Mouse (Mus musculus) thymus, postnatal 0 days (tissue): Measurements from ENCODE around the gene Gpr35. TPM values are rescaled to one million over a fixed set of nuclear protein-coding genes. Genes with fewer than 3 reads are reported as not detected.

ENCODE experiments used
- DNase-seq: peaks from one replicate; pipeline ENCODE4 v3.0.0-alpha.2; 2015; ENCODE audit warnings: low spot score
- polyA plus RNA-seq: library from polyadenylated mRNA; unstranded; fragments of >200 nt; fragmentation: Nextera tagmentation; extraction: Ambion mirVana; gene quantifications from 2 replicates; pipeline ENCODE4 v1.2.1, GENCODE M21; 2015

Gpr35 gene
- polyA plus RNA-seq, 1 experiment from 2014 or later, result 0.75 TPM

GRCm38 (mm10) chr1:92981056-92981845 is 30.6 kb downstream of the Gpr35 start:
- no peak for DNase-seq

DNA sequence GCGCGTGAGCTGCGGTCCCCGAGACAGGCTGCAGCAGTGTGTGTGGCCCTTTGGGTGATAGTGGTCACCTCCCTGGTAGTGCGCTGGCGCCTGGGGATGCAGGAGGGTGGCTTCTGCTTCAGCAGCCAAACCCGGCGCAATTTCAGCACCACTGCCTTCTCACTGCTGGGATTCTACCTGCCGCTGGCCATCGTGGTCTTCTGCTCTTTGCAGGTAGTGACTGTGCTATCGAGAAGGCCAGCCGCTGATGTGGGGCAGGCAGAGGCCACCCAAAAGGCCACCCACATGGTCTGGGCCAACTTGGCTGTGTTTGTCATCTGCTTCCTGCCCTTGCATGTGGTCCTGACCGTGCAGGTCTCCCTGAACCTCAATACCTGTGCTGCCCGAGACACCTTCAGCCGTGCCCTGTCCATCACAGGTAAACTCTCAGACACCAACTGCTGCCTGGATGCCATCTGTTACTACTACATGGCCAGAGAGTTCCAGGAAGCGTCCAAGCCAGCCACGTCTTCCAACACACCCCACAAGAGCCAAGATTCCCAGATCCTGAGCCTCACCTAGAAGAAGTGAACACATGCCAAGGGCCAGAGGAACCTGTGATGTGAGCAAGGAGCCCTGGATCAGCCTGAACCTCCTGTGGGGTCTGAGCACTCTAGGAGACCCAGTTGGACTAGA is 32.4 kb downstream of the Gpr35 start:
- no peak for DNase-seq

GRCm38 (mm10) chr1:92984999-92985398 is 34.3 kb downstream of the Gpr35 start:
- DNase-seq, result no peak

DNA sequence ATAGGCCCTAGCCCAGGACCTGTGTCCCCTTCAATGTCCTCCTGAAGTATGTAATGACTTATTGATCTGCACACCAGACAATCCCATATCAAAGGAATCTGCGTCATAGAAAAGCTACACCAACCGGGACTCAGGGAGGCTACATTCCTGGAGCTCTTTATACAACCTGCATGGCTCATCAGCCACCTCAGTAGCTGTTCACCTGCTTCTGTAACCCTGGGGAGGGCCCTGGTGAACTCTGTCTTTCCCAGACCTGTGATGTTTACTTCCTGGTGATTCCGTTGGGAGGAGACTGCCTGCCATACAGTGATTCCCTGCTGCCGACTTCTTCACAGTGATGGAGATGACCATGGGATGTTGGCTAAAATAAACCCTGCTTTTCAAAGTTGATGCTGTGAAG is 38.2 kb downstream of the Gpr35 start:
- no peak for DNase-seq

GRCm38 (mm10) chr1:92989891-92990290 is 39.2 kb downstream of the Gpr35 start:
- no peak for DNase-seq

- DNase-seq, result no peak
Observed at GRCm38 (mm10) chr1:92992214-92992855, 41.7 kb downstream of the Gpr35 start.

DNA sequence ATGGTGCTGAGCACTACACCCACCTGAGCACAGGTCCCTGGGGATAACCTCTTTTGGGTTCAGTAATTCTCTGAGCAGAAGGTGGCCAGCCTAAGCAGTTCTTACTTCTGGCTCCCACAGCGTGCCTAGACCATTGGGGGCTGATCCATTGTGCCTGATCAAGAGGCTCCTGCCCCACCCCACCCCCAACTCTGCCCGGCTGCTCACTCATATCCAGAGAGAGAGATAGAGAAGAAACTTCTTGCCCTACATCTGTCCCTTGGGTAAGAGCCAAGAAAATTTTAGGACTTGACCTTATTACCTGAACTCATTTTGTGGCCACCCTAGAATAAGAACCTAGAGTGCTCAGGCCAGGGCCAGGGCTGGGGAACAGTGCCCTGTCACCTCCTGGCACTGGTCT is 42.2 kb downstream of the Gpr35 start:
- DNase-seq, result no peak

DNA sequence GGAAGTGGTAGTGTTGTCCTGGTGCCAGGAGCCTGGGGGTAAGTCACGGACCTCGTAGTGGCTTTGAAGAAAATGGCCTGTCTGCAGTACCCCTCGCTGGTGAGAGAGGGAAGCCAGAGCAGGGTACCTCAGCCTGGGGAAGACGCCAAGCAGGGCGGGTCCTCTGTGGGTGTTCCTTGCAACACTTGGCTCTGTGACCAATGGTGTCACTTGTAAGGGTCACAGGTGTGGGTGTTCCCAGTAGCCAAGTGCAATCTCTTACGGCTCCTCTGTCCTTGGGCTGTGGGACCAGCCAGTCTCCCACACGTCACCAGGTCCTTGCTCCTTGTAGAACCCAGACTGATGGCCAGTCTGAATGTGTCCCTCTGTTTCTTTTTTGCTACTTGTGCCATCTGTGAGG is 55.4 kb downstream of the Gpr35 start, which contains the start of gene Aqp12:
Aqp12 (plus strand) TSS at position 274 of the 400 bp plus-strand sequence.
- no peak for DNase-seq

DNA sequence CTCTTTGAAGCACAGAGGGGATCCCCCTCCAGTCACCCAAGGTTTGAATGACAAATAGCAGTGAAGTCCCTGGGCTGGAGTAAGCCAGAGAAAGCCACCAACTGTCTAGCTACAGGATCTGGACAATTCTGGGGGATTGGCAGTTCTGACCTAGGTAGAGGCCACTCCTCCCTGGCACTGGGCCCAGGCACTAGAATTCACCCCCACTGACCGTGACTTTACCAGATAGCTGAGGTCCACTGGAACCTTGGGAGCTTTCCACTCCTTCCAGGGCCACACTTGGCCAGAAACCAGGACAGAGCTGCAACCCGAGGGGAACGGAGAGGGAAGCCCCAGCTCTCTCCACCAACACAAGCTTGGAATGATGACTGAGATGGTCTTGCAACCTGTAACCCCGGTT is 58.5 kb downstream of the Gpr35 start:
- no peak for DNase-seq

DNA sequence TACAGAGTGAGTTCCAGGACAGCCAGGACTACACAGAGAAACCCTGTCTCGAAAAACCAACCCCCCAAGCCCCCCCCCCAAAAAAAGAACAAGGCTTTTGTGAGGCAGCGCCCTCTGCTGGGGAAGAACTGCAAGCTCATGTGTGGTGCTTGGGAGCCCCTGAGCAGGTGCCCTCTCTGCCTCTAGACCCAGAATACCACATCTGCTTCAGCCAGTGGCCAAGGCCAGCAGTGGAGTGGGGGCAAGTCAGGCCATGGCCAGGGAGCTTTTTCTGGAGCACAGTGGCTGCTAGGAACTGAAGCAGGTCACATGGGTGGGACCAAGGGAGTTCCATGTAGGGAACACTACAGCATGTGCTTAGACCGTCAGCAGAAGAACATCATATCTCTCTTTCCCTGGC is 60.1 kb downstream of the Gpr35 start:
- peak; percentile 19 for DNase-seq

DNA sequence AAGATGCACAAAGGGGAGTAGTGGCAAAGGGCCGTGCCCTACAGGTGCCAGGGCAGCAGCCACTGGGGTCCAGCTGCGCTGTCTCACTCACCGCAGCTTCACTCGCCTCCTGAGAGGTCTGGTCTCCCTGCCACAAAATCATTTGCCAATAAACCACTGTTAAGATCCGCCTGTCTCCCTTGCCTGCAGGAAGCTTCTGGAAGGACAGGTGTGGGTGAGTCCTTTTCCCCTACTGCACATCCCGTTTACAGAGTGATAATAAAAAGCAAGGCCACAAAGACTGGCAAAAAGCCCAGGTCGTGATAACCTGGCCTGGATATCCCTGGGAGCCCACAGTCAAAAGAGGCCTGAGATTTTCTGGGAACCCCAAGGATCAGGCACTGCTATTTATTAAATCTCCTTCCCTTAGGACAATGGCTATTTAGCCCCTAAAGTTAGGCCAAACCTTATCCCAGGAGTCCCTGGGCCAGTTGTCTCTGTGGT is 61.5 kb downstream of the Gpr35 start:
- DNase-seq, result no peak

GRCm38 (mm10) chr1:93013367-93013766 is 62.7 kb downstream of the Gpr35 start:
- no peak for DNase-seq

- peak; percentile 45 for DNase-seq
Observed at GRCm38 (mm10) chr1:93014460-93014859, 63.8 kb downstream of the Gpr35 start.

GRCm38 (mm10) chr1:93015136-93015535 is 64.5 kb downstream of the Gpr35 start:
- DNase-seq, result no peak

DNA sequence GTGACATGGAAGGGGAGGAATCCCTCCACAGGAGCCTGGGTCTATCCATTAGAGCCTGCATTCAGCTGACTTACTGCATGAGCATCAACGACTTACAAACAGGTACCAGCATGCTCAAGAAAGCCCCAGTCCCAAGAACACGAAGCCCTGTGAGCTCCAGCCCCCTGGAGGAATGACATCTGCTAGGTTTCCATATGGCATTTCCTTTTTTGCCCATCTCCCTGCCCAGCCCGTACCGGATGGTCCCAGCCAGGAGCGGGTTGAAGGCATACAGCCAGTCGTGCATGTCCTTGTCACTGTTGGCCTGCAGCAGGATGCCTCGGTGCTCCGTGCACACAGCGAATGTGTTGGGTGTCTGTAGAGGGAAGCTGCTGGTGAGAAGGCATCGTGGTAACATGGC is 68.1 kb downstream of the Gpr35 start:
- no peak for DNase-seq

DNA sequence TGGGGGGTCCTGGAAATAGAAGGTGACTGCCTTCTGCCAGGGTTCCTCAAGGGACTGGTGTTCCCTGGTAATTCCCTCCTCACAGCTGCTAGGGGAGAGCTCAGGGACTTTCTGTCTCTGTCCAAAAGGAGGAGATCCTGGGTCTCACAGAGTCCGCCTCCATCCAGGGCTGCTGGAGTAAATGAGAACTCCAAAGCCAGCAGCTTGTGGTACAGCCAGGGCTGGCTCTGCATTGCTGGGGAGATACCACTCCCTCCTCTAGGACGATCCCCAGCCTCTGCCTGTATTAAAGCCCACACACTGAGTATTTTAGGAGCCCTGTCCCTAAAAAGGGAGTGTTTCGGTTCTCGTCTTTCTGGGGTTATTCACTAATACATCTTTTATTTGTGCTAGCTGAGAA is 69.9 kb downstream of the Gpr35 start:
- DNase-seq, result no peak

DNA sequence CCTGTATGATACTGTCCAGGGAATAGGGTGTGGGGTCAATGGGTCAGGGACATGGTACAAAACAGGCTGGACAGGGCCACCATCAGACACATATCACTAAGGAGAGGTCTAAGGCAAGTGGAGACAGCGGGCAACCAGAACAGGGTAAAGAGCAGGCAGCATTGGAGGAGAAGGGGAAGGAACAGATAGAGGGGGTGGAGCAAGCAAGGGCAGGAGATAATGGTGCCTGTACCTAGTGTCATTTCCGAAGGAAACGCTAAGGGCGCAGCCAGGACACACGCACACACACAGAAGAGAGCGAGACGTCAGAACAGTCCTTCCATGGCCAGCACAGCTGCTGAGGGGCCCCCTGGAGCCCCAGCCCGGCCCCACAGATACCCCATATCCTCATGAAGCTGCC is 75.9 kb downstream of the Gpr35 start:
- no peak for DNase-seq

GRCm38 (mm10) chr1:93029387-93029786 is 78.7 kb downstream of the Gpr35 start:
- no peak for DNase-seq

- DNase-seq, result no peak
Observed at GRCm38 (mm10) chr1:93030060-93030459, 79.4 kb downstream of the Gpr35 start.

DNA sequence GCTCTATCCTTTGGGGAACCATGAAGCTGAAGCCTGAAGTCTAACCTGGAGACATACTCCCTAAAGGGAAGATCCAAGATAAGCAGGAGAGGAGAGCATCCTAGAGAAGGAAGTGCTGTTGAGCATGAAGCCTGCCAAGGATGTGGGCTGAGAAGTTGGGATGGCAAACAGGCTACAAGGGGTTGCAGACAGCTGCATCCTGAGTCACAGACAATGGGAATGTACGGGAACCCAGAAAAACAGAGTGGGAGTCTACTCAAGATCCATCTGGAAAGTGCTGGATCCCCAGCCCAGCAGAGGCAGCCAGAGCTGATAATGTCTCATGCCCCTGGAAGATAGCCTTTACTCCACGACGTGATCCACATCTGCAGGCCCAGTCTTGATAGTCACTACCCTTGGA is 80.5 kb downstream of the Gpr35 start:
- no peak for DNase-seq

GRCm38 (mm10) chr1:93033989-93034388 is 83.3 kb downstream of the Gpr35 start:
- DNase-seq, result no peak

DNA sequence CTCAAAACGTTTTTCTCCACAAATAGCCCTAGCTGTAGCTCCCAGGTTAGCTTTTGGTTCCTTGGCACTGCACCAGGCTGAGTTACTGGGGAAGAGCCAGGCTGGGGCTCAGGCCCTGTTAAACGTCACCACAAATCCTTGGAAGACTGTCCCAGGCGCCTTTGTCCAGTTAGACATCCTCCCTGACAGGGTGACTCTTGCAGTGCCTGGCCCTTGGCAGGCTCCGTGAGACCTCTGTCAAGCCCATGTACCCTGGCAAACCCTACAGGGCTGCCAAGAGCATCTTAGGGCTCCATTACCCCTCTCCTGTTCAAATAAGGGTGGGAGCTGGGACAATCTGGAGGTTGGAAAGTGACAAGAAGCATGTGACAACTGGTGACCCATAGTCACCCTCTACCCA is 85.3 kb downstream of the Gpr35 start:
- DNase-seq, result no peak
